Mouse (Mus musculus): ENCODE measurements at regions not wholly inside any gene's neighbourhood (a gene's known extent, or its start where the extent isn't known, plus 50 kb on each side); places are given as distances from the start of the nearest gene placed in this dataset.

GRCm38 (mm10) chr12:110379721-110380120 lies 67.2 kb upstream of the Ppp2r5c start:
- TF ChIP-seq CTCF (IDR thresholded peaks at IDR 0.05; ENCODE audit: borderline replicate concordance, control insufficient read depth, extremely low read depth, insufficient read depth, low read length, poor library complexity), result no peak
- no peak for TF ChIP-seq POLR2A (IDR thresholded peaks at IDR 0.05; ENCODE audit: control insufficient read depth, extremely low read depth, insufficient read depth, low read length, poor library complexity)
